Mouse (Mus musculus) neural tube, embryonic 10.5 days (tissue): ENCODE results near the gene Kalrn.

Experiments used
- DNase-seq: peaks from one replicate; pipeline ENCODE4 v3.0.0-alpha.2; 2017; ENCODE audit warnings: low spot score; ENCODE audit errors: extremely low spot score

Kalrn gene

GRCm38 (mm10) chr16:34046268-34047005, 526.9 kb downstream of the Kalrn start:
- no peak for DNase-seq

DNA sequence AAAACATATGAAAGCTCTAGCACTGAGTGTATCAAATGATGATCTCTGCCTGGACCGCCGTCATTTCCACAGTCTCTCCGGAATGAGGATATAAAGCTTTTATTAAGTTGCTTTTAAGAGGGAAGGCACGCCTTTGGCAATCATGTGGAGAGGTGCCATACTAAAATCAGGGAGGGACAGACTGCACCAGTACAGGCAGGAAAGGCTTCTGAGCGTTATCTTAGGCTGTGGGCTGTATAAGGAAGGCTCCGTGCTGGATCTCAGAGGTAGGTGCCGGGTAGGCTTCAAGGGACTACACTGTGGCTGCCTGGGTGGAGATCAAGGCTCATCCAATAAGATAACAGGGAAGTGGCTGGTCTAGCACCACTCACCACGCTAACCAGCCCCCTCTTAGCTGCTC, 528.8 kb downstream of the Kalrn start:
- DNase-seq, result no peak

- DNase-seq, result no peak
These were observed 530.1 kb downstream of the Kalrn start for GRCm38 (mm10) chr16:34043048-34043795.

DNA sequence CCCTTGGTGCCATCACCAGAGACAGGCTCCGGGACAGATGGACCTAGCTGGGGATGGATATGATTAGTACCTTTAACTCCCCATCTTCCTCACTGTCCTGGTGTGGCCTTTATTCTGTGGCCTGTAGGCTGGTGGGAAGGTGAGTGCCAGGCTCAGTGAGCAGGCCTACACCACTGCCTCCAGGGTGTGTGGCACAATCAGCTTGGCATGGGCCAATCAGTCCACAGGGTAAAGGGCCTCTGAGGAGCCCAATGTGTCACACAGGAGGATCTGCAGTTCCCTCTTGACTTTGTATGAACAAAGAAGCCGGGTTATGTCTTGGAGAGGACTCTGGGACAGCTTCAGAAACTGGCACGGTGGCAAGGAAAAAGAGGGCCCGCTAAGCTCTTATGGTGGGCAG, 530.7 kb downstream of the Kalrn start:
- no peak for DNase-seq

DNA sequence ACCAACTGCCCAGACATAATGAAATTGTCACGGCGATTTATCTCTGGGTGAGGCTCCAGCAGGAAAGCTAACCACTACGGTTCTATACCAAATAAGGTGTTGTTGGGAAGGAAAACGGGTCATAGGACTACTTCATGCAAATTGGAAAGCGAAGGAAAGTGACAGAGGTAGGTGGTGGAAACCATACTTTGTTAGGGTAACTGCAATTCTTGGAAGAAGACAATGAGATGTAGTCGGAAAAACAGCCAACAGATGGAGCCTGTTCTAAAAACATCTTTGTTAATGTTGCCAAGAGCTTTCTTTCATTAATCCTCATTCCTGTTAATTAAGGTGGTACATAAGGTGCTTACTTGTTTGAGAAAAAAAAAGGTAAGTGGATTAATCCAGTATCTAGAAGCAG, 533.1 kb downstream of the Kalrn start:
- DNase-seq, result no peak

DNA sequence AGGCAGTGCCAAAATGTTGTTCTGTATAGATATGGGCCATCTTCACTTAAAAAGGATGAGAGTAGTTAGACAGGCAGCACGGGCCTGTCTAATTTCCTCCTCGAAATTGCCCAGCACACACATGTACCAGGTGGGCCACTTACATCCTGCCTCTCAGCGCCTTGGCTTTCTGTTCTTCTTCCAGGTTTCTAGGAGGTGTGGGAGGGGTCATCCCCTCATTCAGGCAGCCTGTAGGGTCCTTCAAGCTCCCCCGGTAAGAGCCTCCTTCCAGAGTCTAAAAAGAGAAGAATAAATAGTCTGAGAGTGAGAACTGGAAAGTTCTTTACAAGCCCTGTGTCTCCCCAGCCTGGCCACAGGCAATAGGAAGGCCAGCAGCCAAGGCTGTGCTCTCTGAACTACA, 533.6 kb downstream of the Kalrn start:
- no peak for DNase-seq

- no peak for DNase-seq
These were observed 536.8 kb downstream of the Kalrn start for GRCm38 (mm10) chr16:34036327-34037047.

DNA sequence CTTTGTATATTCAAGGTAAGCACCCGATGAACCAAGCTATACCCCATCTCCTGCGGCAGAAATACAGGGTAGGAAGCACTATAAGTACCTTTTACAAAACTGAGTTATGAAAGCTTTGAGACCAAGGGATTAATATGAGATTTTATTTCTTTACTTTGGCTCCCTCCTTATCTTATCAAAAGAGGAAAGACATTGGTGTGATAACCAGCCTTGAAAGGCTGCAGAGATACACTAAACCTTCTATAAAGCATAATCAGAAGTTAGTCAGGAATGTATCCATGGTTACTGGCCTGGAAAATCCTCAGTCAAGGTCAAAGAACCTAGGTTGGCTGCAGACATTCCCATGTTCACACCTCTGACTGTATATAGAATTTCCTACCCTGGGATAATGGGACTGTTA, 537.6 kb downstream of the Kalrn start:
- DNase-seq, result no peak

DNA sequence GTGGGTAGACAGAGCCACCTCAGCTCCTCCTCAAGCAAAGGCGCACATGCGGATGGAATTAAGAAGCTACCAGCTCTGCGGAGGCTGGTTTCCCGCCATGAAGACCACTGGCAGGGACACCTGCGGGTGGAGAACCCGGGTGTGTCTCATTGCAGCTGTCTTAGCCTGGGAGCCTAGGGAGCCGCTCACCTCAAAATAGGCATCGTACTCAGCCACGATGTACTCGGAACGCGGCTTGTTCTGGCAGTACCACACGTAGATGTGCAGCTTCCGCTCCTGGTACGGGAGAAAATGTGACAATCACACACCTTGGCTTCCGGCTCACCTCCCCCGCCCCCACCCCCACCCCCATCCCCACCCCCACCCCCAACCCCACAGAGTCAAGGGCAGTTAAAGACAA, 539.1 kb downstream of the Kalrn start:
- DNase-seq, result no peak

- no peak for DNase-seq
These were observed 541.2 kb downstream of the Kalrn start for GRCm38 (mm10) chr16:34032011-34032645.

DNA sequence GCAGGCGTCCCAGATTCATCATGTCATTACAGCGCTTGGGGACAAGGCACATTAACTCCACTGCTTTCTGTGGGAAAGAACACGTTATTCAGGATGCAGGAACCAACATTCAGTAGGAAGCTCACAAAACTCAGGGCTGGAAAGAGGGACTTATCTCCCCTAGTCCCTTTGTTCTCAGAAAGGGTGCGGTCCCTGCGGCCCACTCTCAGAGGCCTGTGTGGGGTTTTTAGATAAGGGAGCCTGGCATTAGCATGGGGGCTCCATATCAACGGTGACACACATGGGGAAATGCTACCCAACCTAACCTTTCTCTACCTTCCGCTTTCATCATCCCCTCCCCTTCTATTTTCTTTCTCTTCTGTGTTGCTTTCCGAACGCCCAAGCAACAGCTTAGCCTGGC, 541.8 kb downstream of the Kalrn start:
- DNase-seq, result no peak

- no peak for DNase-seq
These were observed 543.0 kb downstream of the Kalrn start for GRCm38 (mm10) chr16:34030379-34030778.

DNA sequence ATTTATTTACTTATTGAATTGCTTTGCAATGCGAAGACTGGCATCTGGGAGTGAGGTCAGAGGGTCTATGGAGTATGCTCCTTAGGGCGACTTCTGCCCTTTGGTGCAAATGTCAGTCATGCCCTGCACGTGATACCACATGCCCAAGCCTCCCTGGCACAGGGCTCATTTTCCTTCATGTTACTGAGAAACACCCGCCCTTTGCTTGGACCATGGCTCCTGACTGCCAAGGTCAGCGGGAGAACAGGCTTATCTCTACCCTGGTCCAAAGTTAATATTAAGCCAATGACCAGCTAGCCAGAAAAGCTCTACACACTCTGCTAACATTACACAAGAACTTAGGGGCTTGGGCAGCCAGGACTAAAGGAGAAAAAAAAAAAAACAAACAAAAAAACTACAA, 543.5 kb downstream of the Kalrn start:
- no peak for DNase-seq

DNA sequence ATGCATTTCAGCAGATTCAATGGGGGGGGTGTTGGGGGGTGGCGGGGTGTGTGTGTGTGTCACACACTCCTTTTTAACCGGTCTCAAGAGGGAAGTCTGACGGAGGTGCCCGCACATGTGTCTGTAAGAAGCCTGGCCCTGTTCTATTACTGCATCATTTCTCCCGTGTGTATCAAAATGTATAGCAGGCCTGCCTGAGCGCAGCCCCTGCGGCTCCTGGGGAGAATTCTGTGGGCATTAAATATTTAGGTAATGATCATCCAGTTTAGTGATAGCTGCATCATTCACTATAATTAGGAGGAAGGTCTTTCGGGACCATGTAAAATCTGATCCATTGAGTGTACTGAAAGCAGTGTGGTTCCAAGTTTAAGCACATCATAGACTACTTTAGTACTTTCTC, 556.1 kb downstream of the Kalrn start:
- DNase-seq, result no peak

DNA sequence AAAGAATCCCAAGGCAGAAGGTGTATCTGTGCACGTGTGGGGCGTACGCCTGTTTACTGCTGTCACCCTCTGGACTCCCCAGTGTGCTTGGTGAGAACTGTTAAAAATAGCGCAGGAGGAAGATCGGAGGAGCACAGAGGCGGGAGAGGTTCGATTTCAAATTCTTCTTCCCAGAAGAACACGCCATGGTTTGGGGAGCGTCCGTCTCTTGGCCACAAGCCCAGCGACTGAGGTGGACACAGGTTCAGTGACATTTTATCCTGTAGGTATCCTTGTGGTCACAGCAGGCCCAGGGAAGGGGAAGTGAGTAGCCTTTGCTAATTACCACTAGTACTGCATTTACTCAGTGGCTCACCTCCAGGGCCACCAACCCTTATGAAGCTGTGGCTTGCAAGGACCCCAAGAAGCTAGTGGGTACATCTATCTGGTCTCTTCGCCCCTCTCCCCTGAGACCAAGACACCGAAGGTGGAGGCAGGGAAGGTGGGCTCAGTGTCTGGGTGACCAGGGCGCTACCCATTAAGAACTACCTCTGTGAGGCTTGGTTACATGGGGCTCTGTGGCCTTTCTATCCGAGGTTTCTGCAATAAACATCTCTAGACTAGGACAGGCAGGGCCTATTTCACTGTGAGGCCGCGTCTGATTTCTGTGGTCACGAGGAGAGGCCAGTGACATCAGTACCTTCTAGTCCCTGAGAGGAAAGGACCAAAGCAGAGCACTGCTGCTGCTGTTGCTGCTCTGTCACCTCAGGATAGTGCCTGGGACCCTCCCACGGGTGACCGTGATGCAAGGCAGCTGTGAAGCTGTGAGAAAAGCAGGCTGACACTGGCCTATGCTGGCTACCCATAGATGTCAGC, 561.1 kb downstream of the Kalrn start:
- no peak for DNase-seq

DNA sequence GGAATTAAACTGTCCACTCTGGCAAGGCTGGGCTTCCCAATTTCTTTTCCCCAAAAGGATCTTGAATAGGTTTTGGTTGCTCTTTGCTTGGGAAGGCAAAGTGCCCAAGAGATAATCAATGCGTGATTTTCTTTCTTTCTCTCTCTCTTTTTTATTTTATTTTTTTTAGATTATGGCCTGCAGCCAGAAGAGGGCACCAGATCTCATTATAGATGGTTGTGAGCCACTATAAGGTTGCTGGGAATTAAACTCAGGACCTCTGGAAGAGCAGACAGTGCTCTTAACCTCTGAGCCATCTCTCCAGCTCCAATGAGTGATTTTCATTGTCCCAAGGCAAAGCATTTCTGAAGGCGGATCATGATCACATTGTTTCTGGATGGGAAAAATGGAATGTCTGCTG, 563.8 kb downstream of the Kalrn start:
- no peak for DNase-seq

DNA sequence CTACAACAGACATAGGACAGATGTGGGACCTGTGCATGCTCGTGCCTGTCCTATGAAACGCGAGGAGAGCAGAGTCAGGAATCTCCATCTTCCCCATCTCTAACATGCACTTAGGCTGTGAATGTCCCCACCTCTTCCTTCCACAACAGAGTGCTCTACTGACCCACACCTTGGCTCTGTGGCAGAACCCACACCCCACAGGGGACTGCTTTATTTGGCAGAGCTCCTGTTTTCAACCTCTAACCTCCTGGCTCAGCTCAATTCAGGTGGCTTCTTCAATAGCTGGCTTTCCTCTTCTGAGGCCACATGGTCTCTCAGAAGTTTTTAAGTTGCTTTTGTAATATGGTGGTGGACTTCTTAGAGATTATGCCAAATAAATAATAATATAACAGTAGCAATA, 567.3 kb downstream of the Kalrn start:
- no peak for DNase-seq

DNA sequence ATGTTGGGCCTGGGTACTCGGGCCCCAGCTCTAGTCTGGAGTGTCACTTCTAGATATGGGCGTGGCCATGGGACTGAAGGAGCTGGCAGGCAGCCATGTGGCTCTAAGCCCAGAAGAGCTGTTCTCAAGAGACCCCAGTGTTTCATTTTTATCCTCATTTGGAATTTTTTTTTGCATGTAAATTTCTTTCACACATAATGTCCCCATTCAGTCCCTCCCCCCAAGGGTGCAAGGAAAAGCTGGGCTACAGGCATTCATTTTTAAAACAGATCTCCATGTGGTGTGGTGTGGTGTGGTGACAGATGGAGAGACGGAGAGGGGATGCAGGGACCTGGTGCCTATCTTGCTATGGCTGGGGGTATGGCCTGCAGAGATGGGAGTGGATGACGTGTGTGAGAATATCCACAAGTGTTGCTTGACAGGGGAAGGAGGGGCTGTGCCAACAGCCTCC, 569.2 kb downstream of the Kalrn start:
- no peak for DNase-seq

DNA sequence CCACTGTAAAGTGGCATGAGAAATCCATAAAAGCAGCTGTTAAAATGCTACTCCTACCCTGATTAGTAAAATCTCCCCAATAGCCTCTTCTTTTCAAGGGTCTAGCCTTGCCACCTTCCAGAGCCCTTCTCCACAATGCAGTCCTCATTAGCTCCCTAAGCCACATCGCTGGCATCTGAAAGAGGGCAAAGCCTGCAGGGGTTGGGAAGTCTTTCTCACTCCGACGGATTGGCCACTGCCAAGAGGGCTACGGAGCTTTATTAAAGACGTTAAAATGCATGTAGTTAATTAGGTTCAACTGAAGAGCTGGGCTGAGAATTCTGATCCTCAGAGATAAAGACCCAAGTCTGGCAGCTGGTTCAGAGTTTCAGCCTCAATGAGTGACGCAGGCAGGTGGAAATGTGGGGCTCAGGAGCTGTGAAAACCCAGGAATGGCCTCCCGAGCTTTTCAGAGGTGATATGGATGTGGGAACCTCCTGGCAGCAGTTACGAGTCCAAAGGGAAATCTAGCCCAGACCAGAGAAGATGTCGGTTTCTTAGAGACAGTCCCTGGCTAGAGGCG, 569.7 kb downstream of the Kalrn start:
- no peak for DNase-seq

DNA sequence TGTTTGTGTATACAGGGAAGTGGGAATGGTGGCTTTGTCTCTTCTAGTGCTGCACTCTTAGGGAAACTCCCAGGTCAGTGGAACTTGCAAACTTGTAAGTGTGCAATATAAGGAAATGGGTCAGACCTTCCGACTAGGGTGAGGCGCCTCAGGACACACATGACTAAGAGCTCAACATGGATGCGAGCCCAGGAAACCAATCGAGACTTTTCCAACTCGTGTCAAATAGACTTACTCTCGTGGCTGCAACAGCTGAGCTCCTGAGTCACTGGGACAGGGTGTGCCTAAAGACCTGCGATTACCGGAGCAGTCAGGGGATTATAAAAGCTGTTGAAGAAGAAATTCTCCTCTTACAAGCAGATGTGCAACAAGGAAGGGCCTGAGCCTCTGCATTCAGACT, 572.6 kb downstream of the Kalrn start:
- no peak for DNase-seq

DNA sequence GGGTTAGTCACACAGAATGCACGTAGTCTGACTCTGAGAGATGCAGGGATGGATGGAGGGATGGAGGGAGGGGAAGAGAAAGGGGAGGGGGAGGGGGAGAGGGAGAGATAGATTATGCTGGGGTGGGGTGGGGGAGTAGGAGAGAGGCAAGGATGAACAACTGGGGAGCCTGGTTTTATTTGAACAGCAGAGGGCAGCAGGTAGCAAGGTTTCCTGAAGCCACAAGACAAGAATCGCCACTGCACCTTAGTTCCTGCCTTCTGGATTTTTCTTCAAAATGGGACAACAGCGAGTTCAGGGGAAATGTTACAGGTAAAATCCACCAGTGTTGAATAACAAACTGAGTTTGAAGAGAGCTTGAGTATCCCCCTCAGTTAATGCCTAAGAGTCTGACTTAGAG, 573.9 kb downstream of the Kalrn start:
- peak; percentile 37 for DNase-seq
